Mouse (Mus musculus): ENCODE results near the gene Fut1.

DNA sequence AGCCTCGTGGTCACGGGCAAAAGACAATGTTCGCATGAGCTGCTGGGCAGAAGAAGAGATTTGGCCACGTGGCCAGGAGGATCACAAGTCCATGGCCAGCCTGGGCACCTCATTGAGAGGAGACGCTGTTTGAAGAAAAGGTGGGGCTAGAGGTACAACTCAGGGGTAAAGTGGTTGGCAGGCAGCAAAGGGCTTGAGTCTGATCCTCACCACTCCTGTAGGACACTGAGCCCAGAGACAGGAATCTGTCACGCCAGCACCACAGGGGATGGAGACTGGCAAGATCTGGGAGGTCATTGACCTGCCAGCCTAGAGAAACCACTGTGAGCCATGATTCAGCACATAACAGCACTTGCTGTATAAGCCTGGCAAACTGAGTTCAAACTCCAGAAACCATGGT, 19.6 kb upstream of the Fut1 start:
- TF ChIP-seq CTCF (IDR thresholded peaks at IDR 0.05; ENCODE audit: control insufficient read depth, insufficient read depth, insufficient replicate concordance, low read depth, low read length) (no peak), POLR2A (IDR thresholded peaks at IDR 0.05; ENCODE audit: control insufficient read depth, low read depth, low read length) (no peak)

Measured in testis, adult 2 months (tissue).